Mouse (Mus musculus) cortical plate, adult 2 months (tissue): ENCODE results near the gene Trp53bp2.

Experiments used
- CTCF ChIP-seq: fragments of 200-500 bp; IDR thresholded peaks from 2 replicates; pipeline ENCODE4 v1.5.1; 2011; ENCODE audit warnings: mild to moderate bottlenecking, control low read depth, low read length; ENCODE audit not compliant: insufficient read depth; ENCODE audit errors: extremely low read depth
- POLR2A ChIP-seq: fragments of 200-500 bp; IDR thresholded peaks from 2 replicates; pipeline ENCODE4 v1.6.1; 2011; ENCODE audit warnings: mild to moderate bottlenecking, low read length, control low read depth; ENCODE audit not compliant: insufficient read depth; ENCODE audit errors: extremely low read depth

GRCm38 (mm10) chr1:182419481-182419880 is 10.5 kb downstream of the Trp53bp2 start:
- TF ChIP-seq POLR2A, result no peak
- TF ChIP-seq CTCF, result no peak
